Mouse (Mus musculus) myocyte (in vitro differentiated cells): ENCODE results near the gene Erbb2. TPM values are rescaled to one million over a fixed set of nuclear protein-coding genes. Genes with fewer than 3 reads are reported as not detected.

Experiments
- H3K27me3 ChIP-seq: one replicate; pipeline ENCODE4 v1.6.1; 2011; ENCODE audit not compliant: control insufficient read depth, insufficient read depth, insufficient read length
- H3K36me3 ChIP-seq: one replicate; pipeline ENCODE4 v1.6.1; 2011; ENCODE audit not compliant: control insufficient read depth, insufficient read depth
- H3K4me2 ChIP-seq: one replicate; pipeline ENCODE4 v1.6.1; 2011; ENCODE audit warnings: low read depth, control low read depth
- H3K4me3 ChIP-seq: one replicate; pipeline ENCODE4 v1.5.1; 2011; ENCODE audit warnings: mild to moderate bottlenecking, control low read depth, moderate library complexity
- H3K79me2 ChIP-seq: one replicate; pipeline ENCODE4 v1.6.1; 2011; ENCODE audit not compliant: control insufficient read depth, insufficient read depth
- H3ac ChIP-seq: one replicate; pipeline ENCODE4 v1.6.1; 2011; ENCODE audit not compliant: control insufficient read depth, insufficient read length
- CEBPB ChIP-seq: IDR thresholded peaks from 2 replicates; pipeline ENCODE4 v1.6.1; 2011; ENCODE audit warnings: mild to moderate bottlenecking, moderate library complexity; ENCODE audit not compliant: poor library complexity, insufficient read depth, severe bottlenecking
- E2F4 ChIP-seq: IDR thresholded peaks from one replicate; pipeline ENCODE4 v1.6.1; 2011; ENCODE audit warnings: mild to moderate bottlenecking, control low read depth, moderate library complexity; ENCODE audit not compliant: insufficient read depth
- MAX ChIP-seq: IDR thresholded peaks from one replicate; pipeline ENCODE4 v1.6.1; 2011; ENCODE audit warnings: low read depth, mild to moderate bottlenecking, control low read depth
- MYOD1 ChIP-seq, 3 experiments: IDR thresholded peaks; one replicate each; pipeline ENCODE4 v1.6.1; 2011; ENCODE audit warnings: control low read depth in 2 of 3, low read depth in 2 of 3, mild to moderate bottlenecking in 2 of 3, moderate library complexity in 1 of 3; ENCODE audit not compliant: insufficient read length in 2 of 3, control insufficient read depth in 1 of 3
- MYOG ChIP-seq, 3 experiments: IDR thresholded peaks; one replicate each; pipeline ENCODE4 v1.6.1; 2011; ENCODE audit warnings: control low read depth in 2 of 3, low read depth in 2 of 3, mild to moderate bottlenecking in 2 of 3; ENCODE audit not compliant: insufficient read length in 2 of 3, control insufficient read depth in 1 of 3, insufficient read depth in 1 of 3
- POLR2A ChIP-seq: IDR thresholded peaks from one replicate; pipeline ENCODE4 v1.6.1; 2011; ENCODE audit warnings: low read depth, mild to moderate bottlenecking, control low read depth, moderate library complexity; ENCODE audit not compliant: insufficient read length
- POLR2AphosphoS2 ChIP-seq: IDR thresholded peaks from one replicate; pipeline ENCODE4 v1.6.1; 2011; ENCODE audit warnings: low read depth, control low read depth; ENCODE audit not compliant: insufficient read length
- REST ChIP-seq: IDR thresholded peaks from one replicate; pipeline ENCODE4 v1.6.1; 2011; ENCODE audit warnings: mild to moderate bottlenecking, control low read depth, moderate library complexity; ENCODE audit not compliant: insufficient read depth, insufficient read length
- SRF ChIP-seq: IDR thresholded peaks from one replicate; pipeline ENCODE4 v1.6.1; 2011; ENCODE audit warnings: low read depth; ENCODE audit not compliant: control insufficient read depth, insufficient read length
- TCF12 ChIP-seq: IDR thresholded peaks from one replicate; pipeline ENCODE4 v1.6.1; 2011; ENCODE audit warnings: mild to moderate bottlenecking, control low read depth; ENCODE audit not compliant: poor library complexity, insufficient read depth, severe bottlenecking
- TCF3 ChIP-seq: IDR thresholded peaks from one replicate; pipeline ENCODE4 v1.6.1; 2011; ENCODE audit warnings: low read depth, control low read depth; ENCODE audit not compliant: insufficient read length
- USF1 ChIP-seq: IDR thresholded peaks from one replicate; pipeline ENCODE4 v1.6.1; 2011; ENCODE audit warnings: low read depth, mild to moderate bottlenecking, control low read depth, moderate library complexity
- polyA plus RNA-seq: library from polyadenylated mRNA; unstranded; fragments of >200 nt; fragmentation: generic; extraction: Trizol; gene quantifications from one replicate; pipeline ENCODE4 v1.2.1, GENCODE M21; 2012; ENCODE audit warnings: missing spikeins

Erbb2 gene
- polyA plus RNA-seq, 1 experiment: 33.5 TPM

GRCm38 (mm10) chr11:98446562-98447474, 34.5 kb downstream of the Erbb2 start:
- H3K36me3 ChIP-seq: no peaks in the 10 kb centered on the region
- no peak for TF ChIP-seq SRF
- TF ChIP-seq POLR2AphosphoS2: no peak
- TF ChIP-seq MAX: no peak
- no peak overlapping the region for H3ac ChIP-seq
- no peak overlapping the region for H3K4me2 ChIP-seq
- peaks cover 73% of the 10 kb centered on the region for H3K27me3 ChIP-seq
- H3K4me3 ChIP-seq: no peak overlapping the region
- H3K79me2 ChIP-seq: no peaks in the 10 kb centered on the region

- no peaks in the 10 kb centered on the region for H3K36me3 ChIP-seq
- no peaks in the 10 kb centered on the region for H3K79me2 ChIP-seq
- H3ac ChIP-seq: no peak overlapping the region
- peaks cover 80% of the 10 kb centered on the region for H3K27me3 ChIP-seq
- TF ChIP-seq POLR2AphosphoS2 (no peak), MYOD1 (IDR thresholded peaks at IDR 0.05; ENCODE audit: control insufficient read depth in 1 of 3, insufficient read length in 2 of 3, low read depth in 2 of 3) (no peak), USF1 (no peak)
- H3K4me2 ChIP-seq: no peak overlapping the region
- no peak overlapping the region for H3K4me3 ChIP-seq
Observed at GRCm38 (mm10) chr11:98447475-98447834, 35.2 kb downstream of the Erbb2 start.

- H3K4me3 ChIP-seq: no peak overlapping the region
- H3K27me3 ChIP-seq: peaks cover 88% of the 10 kb centered on the region
- H3K4me2 ChIP-seq: no peak overlapping the region
Observed at GRCm38 (mm10) chr11:98448191-98448790, 36.0 kb downstream of the Erbb2 start.

GRCm38 (mm10) chr11:98449419-98449818, 37.1 kb downstream of the Erbb2 start:
- Histone ChIP-seq H3K4me2 (no peak overlapping the region), H3K36me3 (no peaks in the 10 kb centered on the region), H3K79me2 (no peaks in the 10 kb centered on the region), H3K27me3 (peaks cover 96% of the 10 kb centered on the region), H3K4me3 (no peak overlapping the region), H3ac (no peak overlapping the region)
- TF ChIP-seq MYOD1 (IDR thresholded peaks at IDR 0.05; ENCODE audit: control insufficient read depth in 1 of 3, insufficient read length in 2 of 3, low read depth in 2 of 3) (no peak), MAX (no peak), REST (no peak), USF1 (no peak), TCF12 (no peak), CEBPB (no peak), POLR2AphosphoS2 (no peak), TCF3 (no peak), MYOG (IDR thresholded peaks at IDR 0.05; ENCODE audit: control insufficient read depth in 1 of 3, insufficient read depth in 1 of 3, insufficient read length in 2 of 3, low read depth in 2 of 3) (no peak), POLR2A (no peak), SRF (no peak), E2F4 (no peak)

More at GRCm38 (mm10) chr11:98448191-98448790, 36.0 kb downstream of the Erbb2 start:
- TF ChIP-seq MYOG (IDR thresholded peaks at IDR 0.05; ENCODE audit: control insufficient read depth in 1 of 3, insufficient read depth in 1 of 3, insufficient read length in 2 of 3, low read depth in 2 of 3): no peak
- TF ChIP-seq USF1: no peak
- TF ChIP-seq TCF12: no peak
- no peak for TF ChIP-seq CEBPB
- TF ChIP-seq POLR2A: no peak
- no peak for TF ChIP-seq REST
- no peak for TF ChIP-seq MYOD1 (IDR thresholded peaks at IDR 0.05; ENCODE audit: control insufficient read depth in 1 of 3, insufficient read length in 2 of 3, low read depth in 2 of 3)
- TF ChIP-seq TCF3: no peak
- no peak for TF ChIP-seq MAX
- TF ChIP-seq POLR2AphosphoS2: no peak
- no peak for TF ChIP-seq E2F4
- TF ChIP-seq SRF: no peak
- no peaks in the 10 kb centered on the region for H3K36me3 ChIP-seq
- no peak overlapping the region for H3ac ChIP-seq
- H3K79me2 ChIP-seq: no peaks in the 10 kb centered on the region
